Mouse (Mus musculus) spleen, adult 2 months (tissue): Measurements from ENCODE around the gene AU018091. TPM values are rescaled to one million over a fixed set of nuclear protein-coding genes. Genes with fewer than 3 reads are reported as not detected.
"Not testable (repeated sequence)": the region's sequence is repeated elsewhere in the genome, so short reads cannot be mapped to it uniquely, and the experiment has no call there.

ENCODE experiments used
- DNase-seq, 2 experiments: peaks; one replicate each; pipeline versions ENCODE4 v3.0.0 to v3.0.0-alpha.2; 2012 to 2021; ENCODE audit warnings: low spot score in 2 of 2, low read depth in 1 of 2
- H3K27ac ChIP-seq: fragments of 200-500 bp; 2 replicates; pipeline ENCODE4 v1.5.1; 2012; ENCODE audit warnings: low read length, inconsistent platforms; ENCODE audit not compliant: insufficient read depth
- H3K27me3 ChIP-seq: fragments of 200-500 bp; 2 replicates; pipeline ENCODE4 v1.6.1; 2012; ENCODE audit warnings: mild to moderate bottlenecking, moderate library complexity, low read length, inconsistent platforms; ENCODE audit not compliant: control insufficient read depth, insufficient read depth
- H3K36me3 ChIP-seq: fragments of 200-500 bp; 2 replicates; pipeline ENCODE4 v1.6.1; 2012; ENCODE audit warnings: mild to moderate bottlenecking, low read length, inconsistent platforms; ENCODE audit not compliant: control insufficient read depth, insufficient read depth
- H3K4me1 ChIP-seq: fragments of 200-500 bp; 2 replicates; pipeline ENCODE4 v1.6.1; 2011; ENCODE audit warnings: inconsistent platforms; ENCODE audit not compliant: control insufficient read depth, insufficient read depth, insufficient read length
- H3K4me3 ChIP-seq: fragments of 200-500 bp; 2 replicates; pipeline ENCODE4 v1.5.1; 2011; ENCODE audit warnings: mild to moderate bottlenecking, inconsistent platforms; ENCODE audit not compliant: insufficient read depth, insufficient read length; ENCODE audit errors: extremely low read depth
- CTCF ChIP-seq: fragments of 200-500 bp; IDR thresholded peaks from 2 replicates; pipeline ENCODE4 v1.5.1; 2011; ENCODE audit warnings: mild to moderate bottlenecking, inconsistent platforms; ENCODE audit not compliant: insufficient read depth, insufficient read length, insufficient replicate concordance; ENCODE audit errors: extremely low read depth
- POLR2A ChIP-seq: fragments of 200-500 bp; IDR thresholded peaks from 2 replicates; pipeline ENCODE4 v1.6.1; 2011; ENCODE audit warnings: low read depth, low read length, inconsistent platforms
- WGBS: fragments of 180-500 bp; shearing (Covaris S2); methylation state at CpG from one replicate; pipeline ENCODE4 v1.1.7; 2018; 5-methylcytosine and 5-hydroxymethylcytosine counted together
- polyA plus RNA-seq: library from polyadenylated mRNA; depleted of rRNA; stranded (reverse); fragments of >200 nt; gene quantifications from 2 replicates; pipeline ENCODE4 v1.2.3, GENCODE M21; 2012; rRNA removed

AU018091 gene
- polyA plus RNA-seq, 1 experiment = 0.02 TPM

GRCm38 (mm10) chr7:3134654-3135053, 34.3 kb downstream of the AU018091 start:
- H3K36me3 ChIP-seq = no peaks in the 10 kb centered on the region
- H3K27ac ChIP-seq = no peak overlapping the region
- no peak for DNase-seq
- H3K4me3 ChIP-seq = no peak overlapping the region
- no peaks in the 10 kb centered on the region for H3K27me3 ChIP-seq
- no peaks in the 10 kb centered on the region for H3K4me1 ChIP-seq
- TF ChIP-seq POLR2A = no peak
- no peak for TF ChIP-seq CTCF
- WGBS = 61% methylated on average over 1 of the region's 1 CpGs

DNA sequence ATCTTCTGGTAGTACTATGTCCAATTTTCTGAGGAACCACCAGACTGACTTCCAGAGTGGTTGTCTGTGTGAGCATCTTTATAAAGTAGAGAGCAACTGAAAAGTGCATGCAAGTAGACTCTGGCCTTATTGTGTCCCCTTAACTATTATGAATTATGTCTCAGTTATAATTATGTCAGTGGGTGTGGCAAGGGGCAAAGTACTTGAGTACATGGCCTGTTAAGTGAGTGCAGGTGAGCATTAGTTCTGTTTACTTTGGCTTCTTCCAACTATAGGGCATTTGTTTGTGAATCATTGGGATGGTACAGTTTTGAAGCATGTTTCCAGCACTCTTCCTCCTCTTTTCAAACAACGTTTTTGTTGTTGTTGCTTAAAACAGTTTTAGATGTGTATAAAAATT, 38.7 kb downstream of the AU018091 start:
- no peak overlapping the region for H3K4me3 ChIP-seq
- H3K4me1 ChIP-seq = no peaks in the 10 kb centered on the region
- no peaks in the 10 kb centered on the region for H3K36me3 ChIP-seq
- TF ChIP-seq CTCF (no peak), POLR2A (no peak)
- no peak overlapping the region for H3K27ac ChIP-seq
- no peak for DNase-seq
- H3K27me3 ChIP-seq = no peaks in the 10 kb centered on the region
- 53% methylated on average over 1 of the region's 1 CpGs for WGBS

GRCm38 (mm10) chr7:3128564-3128963, 40.4 kb downstream of the AU018091 start:
- not testable (repeated sequence) for H3K27me3 ChIP-seq, H3K4me1 ChIP-seq, H3K4me3 ChIP-seq, H3K27ac ChIP-seq, H3K36me3 ChIP-seq, DNase-seq

GRCm38 (mm10) chr7:3111193-3111592, 57.8 kb downstream of the AU018091 start:
- not testable (repeated sequence) for H3K27ac ChIP-seq, H3K27me3 ChIP-seq, H3K36me3 ChIP-seq, H3K4me1 ChIP-seq, H3K4me3 ChIP-seq, DNase-seq
- no CpG with 5 or more reads among the region's 6 CpGs for WGBS

DNA sequence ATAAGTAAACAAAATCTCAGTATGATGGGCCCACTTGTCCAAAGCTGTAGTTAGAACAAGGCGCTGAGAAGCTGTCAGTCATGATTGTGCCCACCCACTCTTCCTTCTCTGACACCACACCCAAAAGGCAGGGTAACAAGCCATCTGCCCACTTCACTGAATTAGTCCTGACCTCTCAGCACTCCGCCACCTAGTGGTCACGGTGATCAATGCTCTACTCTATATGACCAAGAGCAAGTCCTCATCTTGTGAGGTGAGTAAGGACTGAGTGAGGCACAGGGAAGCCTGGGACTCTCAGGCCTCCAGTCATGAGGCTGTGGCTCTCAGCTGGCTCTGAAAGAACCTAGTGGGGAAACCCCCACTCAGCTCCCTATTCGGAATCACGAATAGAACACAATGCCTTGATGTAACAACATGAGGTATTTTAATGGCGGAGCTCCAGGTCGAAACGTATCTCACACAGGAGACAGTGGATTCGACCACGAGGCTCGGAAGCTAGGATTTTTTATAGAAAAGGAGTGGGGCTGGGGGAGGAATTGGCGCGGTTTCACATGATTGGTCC, 62.4 kb downstream of the AU018091 start:
- WGBS = 73% methylated on average over 13 of the region's 13 CpGs

More for the DNA sequence above, 62.4 kb downstream of the AU018091 start:
- H3K27ac ChIP-seq, DNase-seq, H3K27me3 ChIP-seq, H3K4me1 ChIP-seq, H3K4me3 ChIP-seq, H3K36me3 ChIP-seq: not testable (repeated sequence)

Other genes with a start within 250 kb of the AU018091 start
- 0.46 and 0.63 TPM in 2 replicates for gene Nlrp12, start 80.5 kb upstream of the AU018091 start, polyA plus RNA-seq
- gene Myadm, start 119.9 kb upstream of the AU018091 start, polyA plus RNA-seq = 126 and 181 TPM in 2 replicates
- 4.8 and 5.7 TPM in 2 replicates for gene Prkcg, start 120.0 kb upstream of the AU018091 start, polyA plus RNA-seq
- 1.1 and 1.3 TPM in 2 replicates for gene Cacng7, start 163.8 kb upstream of the AU018091 start, polyA plus RNA-seq
- 1.8 and 3.0 TPM in 2 replicates for gene Cacng8, start 221.5 kb upstream of the AU018091 start, polyA plus RNA-seq